Mouse (Mus musculus): ENCODE measurements around the gene Gm42688. TPM values are rescaled to one million over a fixed set of nuclear protein-coding genes. Genes with fewer than 3 reads are reported as not detected.

Gene Gm42688
- polyA plus RNA-seq, 1 experiment from 2014 or later: 4.9 TPM

- WGBS: 38% methylated on average over 6 of the region's 6 CpGs
- Histone ChIP-seq H3K9ac (ENCODE audit: low read depth, low read length) (no peak overlapping the region), H3K4me3 (ENCODE audit: low read length) (no peak overlapping the region), H3K4me2 (ENCODE audit: low read length) (no peak overlapping the region), H3K36me3 (ENCODE audit: control insufficient read depth, insufficient read depth, low read length) (no peaks in the 10 kb centered on the region), H3K27me3 (replicated peaks; ENCODE audit: control insufficient read depth, insufficient read depth, low read length) (peaks cover 4% of the 10 kb centered on the region; the same call in 1 of the 2 replicates), H3K9me3 (ENCODE audit: control insufficient read depth, low read length) (no peaks in the 10 kb centered on the region), H3K4me1 (ENCODE audit: control insufficient read depth, insufficient read depth, low read depth, low read length) (no peaks in the 10 kb centered on the region), H3K27ac (ENCODE audit: low read depth, low read length) (no peak overlapping the region)
- no peak for ATAC-seq
Observed at GRCm38 (mm10) chr6:83095968-83096367, 5.4 kb upstream of the Gm42688 start.

GRCm38 (mm10) chr6:83098411-83098810 is 3.0 kb upstream of the Gm42688 start:
- WGBS: 65% methylated on average over 2 of the region's 2 CpGs
- Histone ChIP-seq H3K27ac (ENCODE audit: low read depth, low read length) (no peak overlapping the region), H3K9me3 (ENCODE audit: control insufficient read depth, low read length) (no peaks in the 10 kb centered on the region), H3K4me3 (ENCODE audit: low read length) (no peak overlapping the region), H3K36me3 (ENCODE audit: control insufficient read depth, insufficient read depth, low read length) (no peaks in the 10 kb centered on the region), H3K4me2 (ENCODE audit: low read length) (no peak overlapping the region), H3K9ac (ENCODE audit: low read depth, low read length) (no peak overlapping the region), H3K4me1 (ENCODE audit: control insufficient read depth, insufficient read depth, low read depth, low read length) (peaks cover 11% of the 10 kb centered on the region), H3K27me3 (replicated peaks; ENCODE audit: control insufficient read depth, insufficient read depth, low read length) (peaks cover 2% of the 10 kb centered on the region; the same call in 1 of the 2 replicates)
- no peak for ATAC-seq

- ATAC-seq: peak; percentile 75
- WGBS: under 1% methylated on average over 66 of the region's 74 CpGs
Observed at GRCm38 (mm10) chr6:83101688-83102556, 505 bp downstream of the Gm42688 start.

GRCm38 (mm10) chr6:83103130-83103650 is 1.8 kb downstream of the Gm42688 start:
- Histone ChIP-seq H3K4me2 (ENCODE audit: low read length) (peak overlapping the region; percentile 69), H3K9me3 (ENCODE audit: control insufficient read depth, low read length) (no peaks in the 10 kb centered on the region), H3K9ac (ENCODE audit: low read depth, low read length) (peak overlapping the region; percentile 78), H3K4me3 (ENCODE audit: low read length) (peak overlapping the region; percentile 70), H3K27ac (ENCODE audit: low read depth, low read length) (no peak overlapping the region; the same call in 1 of the 2 replicates), H3K36me3 (ENCODE audit: control insufficient read depth, insufficient read depth, low read length) (no peaks in the 10 kb centered on the region), H3K4me1 (ENCODE audit: control insufficient read depth, insufficient read depth, low read depth, low read length) (peaks cover 19% of the 10 kb centered on the region), H3K27me3 (replicated peaks; ENCODE audit: control insufficient read depth, insufficient read depth, low read length) (no peaks in the 10 kb centered on the region)
- 54% methylated on average over 11 of the region's 11 CpGs for WGBS
- ATAC-seq: no peak; the same call in 1 of the 2 replicates

More at GRCm38 (mm10) chr6:83101688-83102556, 505 bp downstream of the Gm42688 start:
- peak overlapping the region; percentile 78 for H3K9ac ChIP-seq (ENCODE audit: low read depth, low read length)
- no peaks in the 10 kb centered on the region for H3K9me3 ChIP-seq (ENCODE audit: control insufficient read depth, low read length)
- peak overlapping the region; percentile 70 for H3K4me3 ChIP-seq (ENCODE audit: low read length)
- H3K27me3 ChIP-seq (replicated peaks; ENCODE audit: control insufficient read depth, insufficient read depth, low read length): no peaks in the 10 kb centered on the region
- peak overlapping the region; percentile 84 for H3K27ac ChIP-seq (ENCODE audit: low read depth, low read length)
- peaks cover 13% of the 10 kb centered on the region for H3K4me1 ChIP-seq (ENCODE audit: control insufficient read depth, insufficient read depth, low read depth, low read length)
- H3K4me2 ChIP-seq (ENCODE audit: low read length): peak overlapping the region; percentile 69
- no peaks in the 10 kb centered on the region for H3K36me3 ChIP-seq (ENCODE audit: control insufficient read depth, insufficient read depth, low read length)

GRCm38 (mm10) chr6:83104158-83104557 is 2.7 kb downstream of the Gm42688 start:
- Histone ChIP-seq H3K4me2 (ENCODE audit: low read length) (no peak overlapping the region), H3K4me1 (ENCODE audit: control insufficient read depth, insufficient read depth, low read depth, low read length) (peaks cover 24% of the 10 kb centered on the region), H3K27ac (ENCODE audit: low read depth, low read length) (no peak overlapping the region), H3K9ac (ENCODE audit: low read depth, low read length) (no peak overlapping the region), H3K4me3 (ENCODE audit: low read length) (no peak overlapping the region), H3K36me3 (ENCODE audit: control insufficient read depth, insufficient read depth, low read length) (no peaks in the 10 kb centered on the region), H3K9me3 (ENCODE audit: control insufficient read depth, low read length) (no peaks in the 10 kb centered on the region), H3K27me3 (replicated peaks; ENCODE audit: control insufficient read depth, insufficient read depth, low read length) (no peaks in the 10 kb centered on the region)
- ATAC-seq: no peak
- WGBS: 60% methylated on average over 4 of the region's 4 CpGs

GRCm38 (mm10) chr6:83107566-83108400 is 6.4 kb downstream of the Gm42688 start:
- H3K9ac ChIP-seq (ENCODE audit: low read depth, low read length): peak overlapping the region; percentile 95; the same call in 1 of the 2 replicates
- 0 out of 2 replicates have a peak, but pooled peaks have one; percentile 1 for ATAC-seq
- peaks cover 31% of the 10 kb centered on the region for H3K4me1 ChIP-seq (ENCODE audit: control insufficient read depth, insufficient read depth, low read depth, low read length)
- no peak overlapping the region; the same call in 1 of the 2 replicates for H3K27ac ChIP-seq (ENCODE audit: low read depth, low read length)
- peak overlapping the region; percentile 94 for H3K4me2 ChIP-seq (ENCODE audit: low read length)
- no peak overlapping the region; the same call in 1 of the 2 replicates for H3K4me3 ChIP-seq (ENCODE audit: low read length)
- H3K27me3 ChIP-seq (replicated peaks; ENCODE audit: control insufficient read depth, insufficient read depth, low read length): no peaks in the 10 kb centered on the region
- H3K9me3 ChIP-seq (ENCODE audit: control insufficient read depth, low read length): no peaks in the 10 kb centered on the region
- 38% methylated on average over 13 of the region's 13 CpGs for WGBS
- H3K36me3 ChIP-seq (ENCODE audit: control insufficient read depth, insufficient read depth, low read length): no peaks in the 10 kb centered on the region

GRCm38 (mm10) chr6:83108762-83109668 is 7.6 kb downstream of the Gm42688 start, which contains the start of gene Mrpl53:
Gene Mrpl53 (plus strand): TSS chr6:83109040.
- Histone ChIP-seq H3K9ac (ENCODE audit: low read depth, low read length) (peak within 1 kb of the TSS; percentile 95), H3K36me3 (ENCODE audit: control insufficient read depth, insufficient read depth, low read length) (no peaks in the 10 kb centered on the region), H3K9me3 (ENCODE audit: control insufficient read depth, low read length) (no peaks in the 10 kb centered on the region), H3K4me1 (ENCODE audit: control insufficient read depth, insufficient read depth, low read depth, low read length) (peaks cover 23% of the 10 kb centered on the region), H3K4me2 (ENCODE audit: low read length) (peak within 1 kb of the TSS; percentile 94), H3K27ac (ENCODE audit: low read depth, low read length) (peak within 1 kb of the TSS; percentile 80), H3K4me3 (ENCODE audit: low read length) (peak within 1 kb of the TSS; percentile 66), H3K27me3 (replicated peaks; ENCODE audit: control insufficient read depth, insufficient read depth, low read length) (no peaks in the 10 kb centered on the region)
- ATAC-seq: peak; percentile 93
- under 1% methylated on average over 75 of the region's 76 CpGs for WGBS

- no peak for ATAC-seq
- Histone ChIP-seq H3K27ac (ENCODE audit: low read depth, low read length) (no peak overlapping the region), H3K4me1 (ENCODE audit: control insufficient read depth, insufficient read depth, low read depth, low read length) (peaks cover 39% of the 10 kb centered on the region), H3K27me3 (replicated peaks; ENCODE audit: control insufficient read depth, insufficient read depth, low read length) (no peaks in the 10 kb centered on the region), H3K4me2 (ENCODE audit: low read length) (no peak overlapping the region), H3K9ac (ENCODE audit: low read depth, low read length) (no peak overlapping the region), H3K36me3 (ENCODE audit: control insufficient read depth, insufficient read depth, low read length) (no peaks in the 10 kb centered on the region), H3K4me3 (ENCODE audit: low read length) (no peak overlapping the region), H3K9me3 (ENCODE audit: control insufficient read depth, low read length) (no peaks in the 10 kb centered on the region)
- WGBS: 93% methylated on average over 4 of the region's 4 CpGs
Observed at GRCm38 (mm10) chr6:83111510-83112136, 10.2 kb downstream of the Gm42688 start.
